Mouse (Mus musculus) lung, postnatal 10 days (tissue): ENCODE data around the gene Gng12.
"Not testable (repeated sequence)": the region's sequence is repeated elsewhere in the genome, so short reads cannot be mapped to it uniquely, and the experiment has no call there.

Experiments used
- DNase-seq: peaks from one replicate; pipeline ENCODE4 v3.0.0; 2021

The Gng12 gene

GRCm38 (mm10) chr6:66896119-66896920 is at the start of gene Gng12:
Gene Gng12 (plus strand): TSS chr6:66896397.
- peak; percentile 93 for DNase-seq

GRCm38 (mm10) chr6:66848936-66849335 is 47.3 kb upstream of the Gng12 start:
- peak; percentile 6 for DNase-seq

GRCm38 (mm10) chr6:66856236-66856635 is 40.0 kb upstream of the Gng12 start:
- no peak for DNase-seq

- no peak for DNase-seq
Measured at GRCm38 (mm10) chr6:66858356-66858755, 37.8 kb upstream of the Gng12 start.

GRCm38 (mm10) chr6:66859391-66859790 is 36.8 kb upstream of the Gng12 start:
- no peak for DNase-seq

GRCm38 (mm10) chr6:66864463-66864862 is 31.7 kb upstream of the Gng12 start:
- no peak for DNase-seq

GRCm38 (mm10) chr6:66866295-66866694 is 29.9 kb upstream of the Gng12 start:
- no peak for DNase-seq

- DNase-seq = not testable (repeated sequence)
Measured at GRCm38 (mm10) chr6:66877048-66877447, 19.1 kb upstream of the Gng12 start.

GRCm38 (mm10) chr6:66890349-66891158 is 5.6 kb upstream of the Gng12 start:
- no peak for DNase-seq

- DNase-seq = no peak
Measured at GRCm38 (mm10) chr6:66893950-66894349, 2.2 kb upstream of the Gng12 start.

- DNase-seq = no peak
Measured at GRCm38 (mm10) chr6:66894999-66895398, 1.2 kb upstream of the Gng12 start.

- peak; percentile 67 for DNase-seq
Measured at GRCm38 (mm10) chr6:66896921-66897645, 886 bp downstream of the Gng12 start.

- no peak for DNase-seq
Measured at GRCm38 (mm10) chr6:66897994-66898393, 1.8 kb downstream of the Gng12 start.

GRCm38 (mm10) chr6:66901926-66902325 is 5.7 kb downstream of the Gng12 start:
- DNase-seq = no peak

GRCm38 (mm10) chr6:66903206-66903605 is 7.0 kb downstream of the Gng12 start:
- DNase-seq = no peak

- DNase-seq = no peak
Measured at GRCm38 (mm10) chr6:66903720-66904119, 7.5 kb downstream of the Gng12 start.

- DNase-seq = no peak
Measured at GRCm38 (mm10) chr6:66906244-66906643, 10.0 kb downstream of the Gng12 start.

- DNase-seq = no peak
Measured at GRCm38 (mm10) chr6:66908327-66908973, 12.3 kb downstream of the Gng12 start.

GRCm38 (mm10) chr6:66910493-66911435 is 14.6 kb downstream of the Gng12 start:
- peak; percentile 35 for DNase-seq

- no peak for DNase-seq
Measured at GRCm38 (mm10) chr6:66913355-66913754, 17.2 kb downstream of the Gng12 start.

GRCm38 (mm10) chr6:66915592-66915991 is 19.4 kb downstream of the Gng12 start:
- no peak for DNase-seq

GRCm38 (mm10) chr6:66917032-66917431 is 20.8 kb downstream of the Gng12 start:
- no peak for DNase-seq
